Mouse (Mus musculus) liver, embryonic 11.5 days (tissue): ENCODE measurements around the gene Fam196b. TPM values are rescaled to one million over a fixed set of nuclear protein-coding genes. Genes with fewer than 3 reads are reported as not detected.

Source experiments
- ATAC-seq: fragments of 200-750 bp; cut with Nextera tagmentation; replicated peaks from 2 replicates; pipeline ENCODE4 v1.8.0; 2017; ENCODE audit warnings: moderate number of reproducible peaks, mild to moderate bottlenecking, moderate TSS enrichment, moderate library complexity; ENCODE audit not compliant: low FRiP score
- DNase-seq: peaks from one replicate; pipeline ENCODE4 v3.0.0-alpha.2; 2017; ENCODE audit warnings: low spot score
- H3K27ac ChIP-seq: fragments of 300-500 bp; sonication (generic); 2 replicates; pipeline ENCODE4 v1.5.1; 2014; ENCODE audit warnings: mild to moderate bottlenecking, low read depth, low read length, control low read depth
- H3K27me3 ChIP-seq: fragments of 300-500 bp; sonication (generic); replicated peaks from 2 replicates; pipeline ENCODE4 v1.6.1; 2014; ENCODE audit warnings: low read length, mixed read lengths; ENCODE audit not compliant: control insufficient read depth, insufficient read depth
- H3K36me3 ChIP-seq: fragments of 300-500 bp; sonication (generic); 2 replicates; pipeline ENCODE4 v1.6.1; 2014; ENCODE audit warnings: mild to moderate bottlenecking, low read length, moderate library complexity, mixed read lengths; ENCODE audit not compliant: control insufficient read depth, insufficient read depth
- H3K4me1 ChIP-seq: fragments of 300-500 bp; sonication (generic); replicated peaks from 2 replicates; pipeline ENCODE4 v1.6.1; 2014; ENCODE audit warnings: low read length, mixed read lengths; ENCODE audit not compliant: control insufficient read depth, insufficient read depth
- H3K4me2 ChIP-seq: fragments of 300-500 bp; sonication (generic); 2 replicates; pipeline ENCODE4 v1.6.1; 2014; ENCODE audit warnings: mild to moderate bottlenecking, control low read depth, moderate library complexity
- H3K4me3 ChIP-seq: fragments of 300-500 bp; sonication (generic); 2 replicates; pipeline ENCODE4 v1.5.1; 2014; ENCODE audit warnings: low read depth, low read length, control low read depth
- H3K9ac ChIP-seq: fragments of 300-500 bp; sonication (generic); 2 replicates; pipeline ENCODE4 v1.6.1; 2014; ENCODE audit warnings: low read depth, low read length, control low read depth
- H3K9me3 ChIP-seq: fragments of 300-500 bp; sonication (generic); 2 replicates; pipeline ENCODE4 v1.6.1; 2016; ENCODE audit warnings: low read length, inconsistent platforms, mixed read lengths; ENCODE audit not compliant: control insufficient read depth
- WGBS: fragments of 180-500 bp; shearing (Covaris S2); extraction: QIAGEN DNeasy Blood & Tissue Kit; methylation state at CpG from one replicate; pipeline ENCODE4 v1.1.7; 2014; 5-methylcytosine and 5-hydroxymethylcytosine counted together
- polyA plus RNA-seq: library from polyadenylated mRNA; unstranded; fragments of >200 nt; fragmentation: Nextera tagmentation; extraction: Ambion mirVana; gene quantifications from 2 replicates; pipeline ENCODE4 v1.2.1, GENCODE M21; 2014

Fam196b gene
- 0.25 and 0.27 TPM in 2 replicates for polyA plus RNA-seq

DNA sequence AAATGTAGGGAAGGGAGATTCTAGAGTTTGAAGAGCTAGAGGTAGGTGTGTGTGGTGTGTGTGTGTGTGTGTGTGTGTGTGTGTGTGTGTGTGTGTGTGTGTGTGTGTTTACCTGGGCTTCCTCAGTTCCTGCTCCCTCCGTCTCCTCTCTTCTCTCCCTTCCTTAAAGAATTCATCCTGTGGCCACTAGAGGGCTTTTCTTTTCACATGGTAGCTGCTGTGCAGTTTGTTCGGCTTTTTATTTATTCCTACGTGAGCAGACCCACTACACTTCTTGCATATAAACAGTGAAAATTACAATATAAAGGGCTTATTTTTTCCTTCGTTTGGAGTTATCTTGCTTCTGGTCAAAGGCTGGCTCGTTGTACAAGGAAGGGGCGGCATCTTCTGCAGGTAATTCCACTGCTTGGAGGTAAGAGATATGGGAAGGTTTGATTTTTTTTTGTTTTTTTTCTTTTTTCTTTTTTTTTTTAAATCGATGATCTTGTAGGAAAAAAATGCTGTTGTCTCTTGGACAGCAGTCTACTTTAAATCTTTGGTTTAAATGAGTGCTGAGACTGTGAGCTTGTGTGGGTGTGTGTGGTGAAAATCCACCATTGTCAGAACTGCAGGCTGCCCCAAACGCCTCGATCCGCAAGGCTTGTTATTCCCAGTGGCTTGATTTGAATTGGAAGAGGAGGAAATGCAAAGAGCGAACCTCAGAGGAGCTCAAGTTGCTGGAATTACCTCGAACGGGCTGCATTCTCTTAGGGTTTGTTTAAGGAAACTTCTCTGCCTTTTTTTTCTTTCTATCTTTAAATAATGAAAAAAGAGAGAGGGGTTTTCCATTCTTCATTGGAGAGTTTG lies at the start of gene Fam196b:
Gene Fam196b (plus strand): TSS at position 289 of the 846 bp plus-strand sequence.
- Histone ChIP-seq H3K9ac (no peak within 1 kb of the TSS), H3K36me3 (no peaks in the 10 kb centered on the region), H3K27me3 (no peaks in the 10 kb centered on the region), H3K27ac (no peak within 1 kb of the TSS), H3K4me3 (no peak within 1 kb of the TSS), H3K4me2 (peak within 1 kb of the TSS; percentile 31), H3K9me3 (no peaks in the 10 kb centered on the region), H3K4me1 (no peaks in the 10 kb centered on the region)
- WGBS, result 15% methylated on average over 13 of the region's 13 CpGs
- ATAC-seq (no peak), DNase-seq (no peak)

DNA sequence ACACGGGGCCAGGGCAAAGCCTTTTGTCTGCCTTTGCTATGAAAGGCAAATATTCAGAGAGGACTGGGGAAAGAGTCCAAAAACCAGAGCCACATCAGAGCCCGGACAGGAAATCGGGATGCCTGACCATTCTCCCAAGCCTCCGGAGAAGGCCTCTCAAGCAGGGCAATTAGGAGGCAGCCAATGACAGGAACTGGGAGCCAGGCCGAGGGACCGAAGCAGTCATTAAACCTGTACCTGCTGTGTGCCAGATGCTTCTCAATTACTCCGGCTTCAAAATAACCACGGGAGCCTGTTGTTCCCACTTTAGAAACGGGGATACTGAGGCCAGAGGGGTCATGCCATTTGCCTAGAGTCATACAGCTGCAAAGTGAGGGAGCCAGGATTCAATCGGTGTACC lies 42.6 kb upstream of the Fam196b start:
- H3K4me1 ChIP-seq, result no peaks in the 10 kb centered on the region
- WGBS, result 78% methylated on average over 10 of the region's 10 CpGs
- no peaks in the 10 kb centered on the region for H3K27me3 ChIP-seq
- DNase-seq, result no peak
- no peak for ATAC-seq
- H3K36me3 ChIP-seq, result no peaks in the 10 kb centered on the region
- H3K27ac ChIP-seq, result no peak overlapping the region
- no peaks in the 10 kb centered on the region for H3K9me3 ChIP-seq
- no peak overlapping the region for H3K9ac ChIP-seq
- no peak overlapping the region for H3K4me2 ChIP-seq
- no peak overlapping the region for H3K4me3 ChIP-seq

DNA sequence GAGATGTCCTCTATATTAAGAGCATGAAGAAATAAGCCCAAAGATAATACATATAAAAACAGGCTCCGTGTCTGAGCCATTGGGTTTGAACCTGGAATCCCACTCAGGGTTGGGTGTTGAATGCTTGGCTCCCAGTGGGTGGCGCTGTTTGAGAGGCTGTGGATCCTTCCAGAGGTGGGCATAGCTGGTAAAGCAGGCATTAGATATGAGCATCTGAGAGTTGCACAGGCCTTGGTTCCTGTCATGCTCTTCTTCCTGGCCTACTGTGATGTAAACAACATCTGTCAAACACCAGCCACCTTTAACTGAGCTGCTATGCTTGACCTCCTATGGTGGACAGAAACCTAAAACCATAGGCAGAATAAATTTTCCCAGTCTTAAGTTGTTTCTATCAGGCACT lies 38.7 kb upstream of the Fam196b start:
- Histone ChIP-seq H3K9ac (no peak overlapping the region), H3K9me3 (no peaks in the 10 kb centered on the region), H3K4me2 (no peak overlapping the region), H3K27ac (no peak overlapping the region), H3K27me3 (no peaks in the 10 kb centered on the region), H3K4me1 (no peaks in the 10 kb centered on the region), H3K4me3 (no peak overlapping the region), H3K36me3 (no peaks in the 10 kb centered on the region)
- WGBS, result 47% methylated on average over 2 of the region's 2 CpGs
- ATAC-seq (no peak), DNase-seq (no peak)

DNA sequence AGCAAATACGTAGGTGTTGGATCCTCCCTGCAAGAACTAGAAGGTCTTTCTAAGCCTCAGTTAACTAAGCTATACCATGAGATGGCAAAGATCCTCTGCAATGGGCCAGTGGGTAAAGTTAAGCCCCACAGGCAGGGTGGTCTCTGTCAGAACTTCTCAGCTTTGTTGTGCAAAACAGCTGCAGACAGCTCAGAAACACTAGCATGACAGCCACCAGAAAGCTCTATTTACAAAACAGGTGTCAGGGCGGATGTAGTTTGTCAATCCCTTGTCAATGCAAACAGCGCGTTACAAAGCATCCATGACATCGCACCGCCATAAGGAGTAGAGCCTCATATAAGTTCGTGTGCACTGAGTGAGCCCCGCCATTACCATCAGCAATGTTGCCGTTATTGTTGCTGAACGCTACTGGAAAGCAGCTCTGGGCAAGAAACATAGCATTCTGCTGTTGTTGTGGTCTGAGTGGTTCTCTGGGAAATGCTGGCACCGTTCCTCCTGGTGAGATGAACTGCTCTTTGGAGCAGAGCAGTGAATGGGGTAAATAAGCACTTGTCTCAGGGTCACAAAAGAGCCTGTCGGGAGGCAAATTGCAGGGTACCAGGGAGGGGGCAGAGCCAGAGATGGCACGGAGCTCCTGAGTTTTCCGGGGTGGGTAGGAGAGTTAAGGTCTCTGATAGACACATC lies 38.1 kb upstream of the Fam196b start:
- H3K4me1 ChIP-seq, result no peaks in the 10 kb centered on the region
- DNase-seq (no peak), ATAC-seq (no peak)
- WGBS, result 83% methylated on average over 14 of the region's 14 CpGs
- H3K9ac ChIP-seq, result no peak overlapping the region
- H3K4me3 ChIP-seq, result no peak overlapping the region
- no peak overlapping the region for H3K27ac ChIP-seq
- H3K4me2 ChIP-seq, result no peak overlapping the region
- no peaks in the 10 kb centered on the region for H3K36me3 ChIP-seq
- H3K27me3 ChIP-seq, result no peaks in the 10 kb centered on the region
- H3K9me3 ChIP-seq, result no peaks in the 10 kb centered on the region

DNA sequence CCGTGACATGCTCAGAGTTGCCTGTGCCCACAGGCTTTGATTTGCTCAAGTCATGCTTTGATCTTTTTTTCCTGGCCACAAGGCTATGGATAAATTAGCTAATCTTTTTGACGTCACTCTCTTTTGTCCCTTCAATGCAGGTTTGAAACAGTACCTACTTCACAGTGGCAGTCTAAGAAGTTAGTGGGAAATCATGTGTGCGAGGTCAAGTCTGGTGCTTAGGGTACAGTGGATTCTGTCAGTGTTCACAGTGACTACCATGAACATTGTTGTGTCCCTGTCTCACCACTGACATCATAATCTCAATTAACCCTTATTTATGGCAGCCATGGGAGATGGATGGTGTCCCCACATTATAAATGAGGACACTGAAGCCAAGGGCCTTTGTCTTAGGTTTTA lies 37.6 kb upstream of the Fam196b start:
- ATAC-seq (no peak), DNase-seq (no peak)
- no peak overlapping the region for H3K27ac ChIP-seq
- H3K36me3 ChIP-seq, result no peaks in the 10 kb centered on the region
- H3K4me2 ChIP-seq, result no peak overlapping the region
- no peaks in the 10 kb centered on the region for H3K9me3 ChIP-seq
- H3K27me3 ChIP-seq, result no peaks in the 10 kb centered on the region
- no peak overlapping the region for H3K4me3 ChIP-seq
- no peaks in the 10 kb centered on the region for H3K4me1 ChIP-seq
- 73% methylated on average over 3 of the region's 3 CpGs for WGBS
- no peak overlapping the region for H3K9ac ChIP-seq

DNA sequence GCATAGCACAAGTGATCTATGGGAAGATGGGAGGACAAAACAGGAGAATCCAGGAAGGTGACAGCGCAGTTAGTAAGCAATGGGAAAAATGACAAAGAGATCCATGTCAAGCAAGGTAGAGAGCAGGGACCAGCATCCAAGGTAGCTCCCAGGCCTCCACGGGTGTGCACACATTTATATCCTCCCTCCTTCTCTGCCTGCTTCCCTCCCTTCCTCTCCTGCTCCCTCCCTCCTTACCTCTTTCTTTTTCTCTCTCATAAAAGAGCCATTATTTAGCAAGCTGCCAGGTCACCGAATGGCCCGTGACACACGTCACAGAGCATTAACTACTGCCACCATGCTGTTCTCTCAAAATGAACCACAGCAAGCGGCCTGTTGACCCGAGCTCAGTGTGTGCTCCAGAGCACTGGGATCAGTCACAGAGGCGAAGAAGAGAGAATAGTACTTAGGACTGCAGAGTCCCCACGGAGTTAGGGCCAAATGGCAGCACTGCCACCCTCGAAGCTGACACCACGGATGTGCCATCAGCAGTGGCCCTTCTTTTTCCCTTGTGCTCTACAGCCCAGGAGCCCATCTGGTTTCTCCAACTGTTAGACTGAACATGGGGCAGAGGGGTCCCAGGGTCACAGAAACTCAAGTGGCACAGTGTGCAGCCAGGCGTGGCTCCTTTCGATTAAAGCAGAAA lies 30.4 kb upstream of the Fam196b start:
- Histone ChIP-seq H3K9ac (no peak overlapping the region), H3K4me1 (no peaks in the 10 kb centered on the region), H3K36me3 (no peaks in the 10 kb centered on the region), H3K27ac (no peak overlapping the region), H3K9me3 (no peaks in the 10 kb centered on the region), H3K27me3 (no peaks in the 10 kb centered on the region), H3K4me3 (no peak overlapping the region), H3K4me2 (no peak overlapping the region)
- DNase-seq (no peak), ATAC-seq (no peak)
- WGBS, result 63% methylated on average over 13 of the region's 13 CpGs

DNA sequence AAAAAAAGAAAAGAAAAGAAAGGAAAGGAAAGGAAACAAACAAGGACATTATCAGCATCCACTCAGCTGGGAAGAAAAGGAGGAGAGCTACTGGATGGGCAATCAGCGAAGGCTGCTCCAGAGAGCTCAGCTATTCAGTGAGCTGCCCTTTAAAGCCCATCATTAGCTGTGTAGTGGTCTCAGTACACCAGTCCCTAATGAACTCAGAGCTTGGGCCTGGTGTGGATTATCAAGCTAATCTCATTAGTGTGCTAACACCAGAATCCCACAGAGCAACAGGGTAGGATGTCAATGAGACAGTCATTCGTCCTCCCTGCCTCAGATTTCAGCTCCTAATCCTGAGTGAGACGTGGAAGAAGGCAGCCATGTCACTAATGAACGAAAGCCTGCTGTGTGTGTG lies 24.4 kb upstream of the Fam196b start:
- ATAC-seq (no peak), DNase-seq (no peak)
- no peaks in the 10 kb centered on the region for H3K4me1 ChIP-seq

DNA sequence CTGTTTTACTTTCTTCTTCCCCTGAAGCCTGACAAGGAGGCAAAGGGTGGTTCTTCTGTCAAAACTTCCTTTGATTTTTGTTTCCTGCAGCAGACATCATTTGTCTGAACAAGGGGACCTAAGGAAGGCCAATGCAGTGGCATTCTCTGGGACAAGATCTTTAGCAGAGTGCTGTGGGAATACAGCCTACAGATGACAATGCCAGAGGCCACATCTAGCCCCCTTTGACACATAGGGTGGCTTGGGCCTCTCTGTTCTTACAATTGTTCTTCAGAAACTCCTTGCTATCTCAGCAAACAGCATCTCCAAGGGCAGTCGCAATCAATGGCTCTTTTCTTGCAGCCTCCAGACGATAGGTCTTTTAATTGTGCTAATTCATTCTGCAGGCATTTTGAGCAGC lies 23.9 kb upstream of the Fam196b start:
- H3K9me3 ChIP-seq, result no peaks in the 10 kb centered on the region
- no peak overlapping the region for H3K27ac ChIP-seq
- ATAC-seq (no peak), DNase-seq (no peak)
- H3K27me3 ChIP-seq, result no peaks in the 10 kb centered on the region
- 64% methylated on average over 2 of the region's 2 CpGs for WGBS
- H3K4me1 ChIP-seq, result no peaks in the 10 kb centered on the region
- H3K4me2 ChIP-seq, result no peak overlapping the region
- no peaks in the 10 kb centered on the region for H3K36me3 ChIP-seq
- H3K9ac ChIP-seq, result no peak overlapping the region
- H3K4me3 ChIP-seq, result no peak overlapping the region

More for the DNA sequence above, 24.4 kb upstream of the Fam196b start:
- 61% methylated on average over 4 of the region's 4 CpGs for WGBS
- Histone ChIP-seq H3K4me3 (no peak overlapping the region), H3K27me3 (no peaks in the 10 kb centered on the region), H3K4me2 (no peak overlapping the region), H3K27ac (no peak overlapping the region), H3K9me3 (no peaks in the 10 kb centered on the region), H3K9ac (no peak overlapping the region), H3K36me3 (no peaks in the 10 kb centered on the region)
